Mouse (Mus musculus): ENCODE measurements around the gene Ctsll3.

Ctsll3 gene

GRCm38 (mm10) chr13:60748556-60748955 is 54.1 kb downstream of the Ctsll3 start:
- no peak for DNase-seq (ENCODE audit: low spot score in 2 of 2)

Measured in right cerebral cortex, adult 2 months (tissue).